Mouse (Mus musculus): ENCODE measurements around the gene Col5a3. TPM values are rescaled to one million over a fixed set of nuclear protein-coding genes. Genes with fewer than 3 reads are reported as not detected.

Col5a3 gene
- total RNA-seq, 2 experiments from 2014 or later = 0.99 to 1.6 TPM

GRCm38 (mm10) chr9:20727601-20728113, 87.2 kb downstream of the Col5a3 start:
- intact Hi-C loops (cut with DNase I) = loop anchor here (1.0 to 5.0 kb wide), 2 partner anchors 45 to 65 kb away; no protein-coding TSS in a partner anchor
- DNase-seq (ENCODE audit: extremely low spot score in 1 of 2, low spot score in 2 of 2) = peak in 1 of 2 experiments; percentile 78

DNA sequence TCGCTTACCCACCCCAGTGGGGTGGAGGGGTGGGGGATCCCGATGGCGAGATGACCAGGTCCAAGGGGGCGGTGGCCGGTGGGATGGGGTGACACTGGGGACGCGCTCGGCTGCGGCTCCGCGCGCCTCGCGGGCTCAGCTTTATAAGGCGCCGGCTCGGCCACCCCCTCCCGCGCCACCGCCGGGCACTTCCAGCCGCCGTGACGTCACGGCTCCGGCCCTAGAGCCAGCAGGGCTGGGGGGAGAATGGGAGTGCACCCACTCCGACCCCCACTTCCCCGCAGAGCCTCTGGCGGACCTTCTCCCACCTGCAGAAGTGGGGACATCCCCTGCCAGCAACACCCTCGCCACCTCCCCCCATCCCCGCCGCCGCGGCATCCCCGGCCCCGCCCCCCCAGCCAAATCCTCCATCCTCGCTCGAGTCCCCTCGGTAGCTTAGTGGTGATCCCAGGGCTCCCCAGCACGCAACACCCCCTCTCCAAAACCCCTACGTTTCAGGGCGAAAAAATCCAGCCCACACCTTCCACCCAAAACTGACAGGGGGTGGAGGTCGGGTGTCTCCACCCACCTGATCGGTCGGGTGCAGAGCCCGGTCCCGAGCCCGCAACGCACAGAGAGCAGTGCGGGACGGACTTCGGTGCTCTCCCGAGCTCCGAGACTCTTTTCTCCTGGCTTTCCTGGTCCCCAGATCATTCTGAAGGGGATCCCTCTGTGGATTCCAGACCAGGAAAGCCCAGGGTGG, 87.8 kb downstream of the Col5a3 start:
- intact Hi-C loops (cut with DNase I) = loop anchor here (1.0 to 5.0 kb wide), 2 partner anchors 45 to 65 kb away; no protein-coding TSS in a partner anchor
- DNase-seq (ENCODE audit: extremely low spot score in 1 of 2, low spot score in 2 of 2) = peak in 1 of 2 experiments; percentile 73

DNA sequence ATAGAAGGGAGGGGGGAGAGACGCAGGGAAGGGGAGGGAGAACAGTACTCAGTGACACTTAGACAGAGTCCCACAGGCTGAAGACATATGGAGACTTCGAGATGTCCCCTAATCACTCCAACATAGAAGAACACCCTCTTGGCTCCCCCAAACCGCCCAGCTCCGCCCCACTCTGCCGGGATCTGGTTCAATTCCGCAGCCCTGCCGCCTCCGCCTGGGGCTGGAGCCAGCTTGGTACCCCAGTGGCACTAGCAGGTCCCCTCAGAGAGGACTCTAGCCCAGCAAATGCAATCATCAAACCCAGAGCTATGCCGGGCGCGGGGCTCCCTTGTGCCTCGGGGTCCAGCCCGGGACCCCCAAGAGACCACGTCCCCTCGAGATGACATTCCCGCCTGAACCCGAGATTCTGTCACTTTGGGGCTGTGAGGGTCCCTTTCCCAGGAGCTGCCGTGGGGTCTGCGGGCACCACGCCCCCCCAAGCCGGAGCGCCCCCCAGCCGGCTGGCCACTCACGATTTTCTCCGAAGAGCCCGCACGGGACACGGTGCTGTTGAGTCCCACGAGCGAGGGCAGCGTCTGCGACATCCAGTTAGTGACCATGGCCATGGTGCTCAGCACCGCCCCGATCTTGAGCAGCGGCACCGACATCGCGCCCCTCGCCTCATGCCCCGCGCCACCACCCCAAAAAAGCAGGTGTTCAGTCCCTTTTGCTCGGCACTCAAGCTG, 88.6 kb downstream of the Col5a3 start:
- DNase-seq (ENCODE audit: extremely low spot score in 1 of 2, low spot score in 2 of 2) = peak in 1 of 2 experiments; percentile 59
- intact Hi-C loops (cut with DNase I) = loop anchor here (5.0 kb wide), 1 partner anchor 44 kb away; no protein-coding TSS in a partner anchor

DNA sequence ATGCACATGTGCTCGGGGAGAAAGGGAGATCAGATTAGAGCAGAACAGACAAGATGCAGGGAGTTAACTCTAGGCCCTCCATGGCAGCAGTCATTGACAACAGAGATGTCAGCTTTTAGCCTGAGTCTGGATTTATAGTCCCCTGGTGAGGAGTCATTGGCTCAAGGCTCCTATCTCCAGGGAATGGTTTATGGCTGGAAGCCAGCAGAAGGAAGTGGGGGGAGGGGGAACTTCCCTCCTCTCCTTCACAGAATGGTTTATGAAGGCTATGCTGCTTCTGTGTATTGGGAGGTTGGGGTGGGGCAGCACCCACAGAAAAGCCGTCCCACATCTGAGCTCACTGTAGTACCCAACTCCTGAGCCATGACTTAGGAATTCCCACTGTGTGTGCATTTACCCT, 93.3 kb downstream of the Col5a3 start:
- intact Hi-C loops (cut with DNase I) = no loop called here
- no peak for DNase-seq (ENCODE audit: extremely low spot score in 1 of 2, low spot score in 2 of 2)

Other genes starting within 250 kb of the Col5a3 start
- 10 to 100 TPM; 33.9 to 35.9 TPM for gene Zfp846, start 233.8 kb downstream of the Col5a3 start, total RNA-seq (2021)
- 100 to 1,000 TPM; 326 to 331 TPM for gene Ubl5, start 172.2 kb downstream of the Col5a3 start, total RNA-seq (2021)
- 10 to 100 TPM; 18.0 to 19.5 TPM for gene Fbxl12, start 170.3 kb downstream of the Col5a3 start, total RNA-seq (2021)
- gene Pin1, start 163.0 kb downstream of the Col5a3 start, total RNA-seq (2021) = 10 to 100 TPM; 38.7 to 40.0 TPM
- gene Olfm2, start 68.7 kb downstream of the Col5a3 start, total RNA-seq (2021) = 100 to 1,000 TPM; 221 to 232 TPM
- not detected for gene Rdh8, start 3.4 kb upstream of the Col5a3 start, total RNA-seq (2021)
- 10 to 100 TPM; 48.8 to 50.5 TPM for gene A230050P20Rik, start 53.6 kb upstream of the Col5a3 start, total RNA-seq (2021)
- 1 to 10 TPM; 8.8 to 9.7 TPM for gene Angptl6, start 64.7 kb upstream of the Col5a3 start, total RNA-seq (2021)
- 10 to 100 TPM; 27.8 to 30.0 TPM for gene Ppan, start 73.1 kb upstream of the Col5a3 start, total RNA-seq (2021)
- 100 to 1,000 TPM; 120 to 127 TPM for gene Eif3g, start 83.6 kb upstream of the Col5a3 start, total RNA-seq (2021)
- 10 to 100 TPM; 51.1 to 54.7 TPM for gene Dnmt1, start 144.8 kb upstream of the Col5a3 start, total RNA-seq (2021)
- 1 to 10 TPM; 1.5 to 1.6 TPM for gene S1pr2, start 161.7 kb upstream of the Col5a3 start, total RNA-seq (2021)
- 10 to 100 TPM; 53.3 to 56.0 TPM for gene Mrpl4, start 187.7 kb upstream of the Col5a3 start, total RNA-seq (2021)
- gene Icam1, start 200.9 kb upstream of the Col5a3 start, total RNA-seq (2021) = 1 to 10 TPM; 3.1 to 3.3 TPM
- gene Icam4, start 214.3 kb upstream of the Col5a3 start, total RNA-seq (2021) = under 1 TPM in 1 of 2 experiments, not detected in 1; 0.63 TPM
- gene Icam5, start 217.0 kb upstream of the Col5a3 start, total RNA-seq (2021) = 100 to 1,000 TPM; 204 to 220 TPM

All from left cerebral cortex, postnatal 10 days (tissue).